Mouse (Mus musculus): ENCODE data around the gene Chmp4b.

Chmp4b gene

DNA sequence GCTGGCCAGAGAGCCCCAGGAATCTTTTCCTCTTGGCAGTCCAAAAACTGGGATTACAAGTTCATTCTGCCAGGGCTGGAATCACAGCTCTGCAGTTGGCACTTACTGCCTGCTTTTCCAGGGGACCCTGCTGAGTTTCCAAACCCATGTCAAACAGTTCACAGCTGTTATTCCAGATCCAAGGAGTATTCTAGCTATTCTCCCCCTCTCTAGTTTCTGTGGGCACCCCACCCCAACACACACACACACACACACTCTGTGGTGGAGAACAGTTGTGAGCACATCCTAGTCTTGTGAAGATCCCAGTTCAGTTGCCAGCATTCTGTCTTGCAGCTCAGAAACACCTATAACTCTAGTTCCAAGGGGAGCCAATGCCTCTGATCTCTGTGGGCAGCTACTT lies 65.6 kb downstream of the Chmp4b start:
- no peak for DNase-seq (ENCODE audit: extremely low spot score, low spot score)

DNA sequence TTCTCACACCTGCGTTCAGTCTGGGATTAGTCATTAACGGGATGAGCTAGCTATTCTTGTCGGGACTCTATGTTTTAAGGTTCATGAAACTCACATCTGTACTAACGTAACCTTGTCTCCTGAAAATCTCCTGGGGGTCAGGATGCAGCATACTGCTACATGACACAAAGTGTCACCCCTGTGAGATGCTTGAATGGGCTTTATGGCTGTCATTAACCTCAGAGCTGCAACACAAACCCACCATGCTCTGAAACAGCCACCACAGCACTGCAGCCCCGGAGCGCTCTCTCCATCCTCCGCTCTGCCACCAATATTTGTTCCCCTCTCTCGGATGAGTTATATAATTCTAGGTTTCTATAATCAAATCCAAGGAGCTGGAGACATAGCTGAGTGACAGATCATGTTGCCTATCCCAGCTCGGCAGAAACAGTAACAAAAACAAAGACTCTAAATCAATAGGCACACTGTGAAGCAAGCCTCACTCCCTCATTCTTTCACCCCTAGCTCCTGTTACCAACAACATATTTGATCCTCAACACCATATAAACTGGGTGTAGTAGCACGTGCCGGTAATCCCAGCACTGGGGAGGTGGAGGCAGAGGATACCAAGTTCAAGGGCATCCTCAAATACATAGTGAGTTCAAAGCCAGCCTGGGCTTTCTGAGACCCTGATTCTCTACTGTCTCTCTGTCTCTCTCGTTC lies 67.5 kb downstream of the Chmp4b start:
- no peak for DNase-seq (ENCODE audit: extremely low spot score, low spot score)

DNA sequence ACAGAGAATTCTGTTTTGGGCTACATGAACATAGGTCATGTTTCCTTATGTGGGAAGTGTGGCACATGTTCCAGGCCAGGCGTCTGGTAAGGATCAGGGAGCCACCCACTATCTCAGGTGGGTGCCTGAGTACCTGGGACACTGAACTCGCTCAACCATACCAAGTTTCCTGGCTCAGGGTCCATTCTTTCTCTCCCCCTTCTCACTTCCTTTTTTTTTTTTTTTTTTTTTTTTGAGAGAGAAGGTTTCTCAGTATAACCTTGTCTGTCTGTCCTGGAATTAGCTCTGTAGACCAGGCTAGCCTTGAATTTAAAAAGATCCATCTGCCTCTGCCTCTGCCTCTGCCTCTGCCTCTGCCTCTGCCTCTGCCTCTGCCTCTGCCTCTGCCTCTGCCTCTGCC lies 68.8 kb downstream of the Chmp4b start:
- no peak for DNase-seq (ENCODE audit: extremely low spot score, low spot score)

DNA sequence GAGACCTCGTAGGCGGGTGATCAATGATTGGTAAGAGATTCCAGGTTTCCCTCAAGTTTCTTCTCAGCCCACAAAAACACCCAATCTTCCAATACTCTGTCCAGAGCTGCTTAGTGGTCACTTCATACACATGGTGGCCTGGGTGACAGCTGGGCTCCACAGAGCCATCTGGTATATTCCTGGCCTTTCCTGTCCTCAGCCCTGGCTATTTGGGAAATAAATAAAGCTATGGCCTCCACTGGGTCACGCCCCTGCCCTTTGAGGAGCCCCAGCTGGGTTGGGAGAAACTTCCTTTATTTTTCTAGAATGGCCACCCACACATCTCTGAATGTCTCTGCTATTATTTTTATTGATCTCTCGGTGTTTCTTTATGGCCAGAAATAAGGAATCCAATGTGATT lies 72.0 kb downstream of the Chmp4b start:
- DNase-seq (ENCODE audit: extremely low spot score, low spot score), result no peak

DNA sequence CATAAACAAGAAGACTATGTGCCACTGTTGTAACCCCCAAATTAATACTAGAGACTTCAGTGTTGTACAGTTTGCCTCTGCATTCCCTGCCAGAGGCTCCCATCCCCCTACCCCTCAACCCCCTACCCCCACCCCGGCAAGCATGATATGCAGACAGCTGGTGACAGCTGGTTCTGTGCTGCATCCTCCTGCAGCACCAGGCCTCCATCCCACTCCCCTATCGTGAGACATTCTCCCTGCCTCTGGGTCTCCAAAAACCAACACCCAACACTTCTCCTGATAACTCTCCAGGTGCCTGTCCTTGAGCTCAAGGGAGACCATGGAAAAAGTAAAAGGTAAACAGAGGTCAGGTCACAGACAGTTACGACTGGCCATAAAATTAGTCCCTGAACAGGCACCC lies 78.2 kb downstream of the Chmp4b start:
- no peak for DNase-seq (ENCODE audit: extremely low spot score, low spot score)

DNA sequence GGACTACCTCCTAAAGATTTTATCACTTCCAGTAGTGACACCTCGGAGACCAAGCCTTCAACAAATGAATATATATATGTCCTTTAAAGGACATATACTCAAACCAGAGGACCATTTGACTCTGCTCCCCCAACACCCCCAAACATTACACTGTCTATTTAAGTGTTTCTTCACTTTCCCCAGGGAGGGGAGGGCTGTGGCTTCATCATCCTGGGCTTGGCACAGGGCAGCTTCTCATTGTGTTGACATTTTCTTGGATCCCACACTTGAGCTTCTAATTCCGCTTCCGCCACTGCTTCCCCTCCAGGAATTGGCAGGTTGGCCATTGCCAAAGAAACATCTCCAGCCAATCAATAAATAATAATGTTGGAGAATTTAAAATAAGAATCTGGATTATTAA lies 79.3 kb downstream of the Chmp4b start:
- no peak for DNase-seq (ENCODE audit: extremely low spot score, low spot score)

DNA sequence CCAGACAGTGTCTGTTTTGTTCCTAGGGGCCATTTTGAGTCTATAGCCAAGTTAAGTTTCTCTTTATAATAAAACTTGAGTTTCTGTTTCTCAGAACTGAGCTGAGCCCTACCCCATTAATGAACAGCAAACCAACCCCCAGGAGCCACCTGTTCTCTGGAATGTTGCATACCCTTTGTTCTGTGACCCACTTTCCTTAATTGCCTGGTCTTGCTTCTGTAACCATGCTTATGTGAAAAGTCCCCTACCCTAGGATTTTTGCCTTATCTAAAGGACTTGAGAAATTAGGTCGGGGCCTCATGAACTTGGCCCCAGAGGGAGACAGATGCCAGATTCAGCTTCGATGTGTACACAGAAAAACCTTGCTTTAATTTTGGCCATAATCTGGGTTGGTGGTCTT lies 80.4 kb downstream of the Chmp4b start:
- DNase-seq (ENCODE audit: extremely low spot score, low spot score), result no peak

DNA sequence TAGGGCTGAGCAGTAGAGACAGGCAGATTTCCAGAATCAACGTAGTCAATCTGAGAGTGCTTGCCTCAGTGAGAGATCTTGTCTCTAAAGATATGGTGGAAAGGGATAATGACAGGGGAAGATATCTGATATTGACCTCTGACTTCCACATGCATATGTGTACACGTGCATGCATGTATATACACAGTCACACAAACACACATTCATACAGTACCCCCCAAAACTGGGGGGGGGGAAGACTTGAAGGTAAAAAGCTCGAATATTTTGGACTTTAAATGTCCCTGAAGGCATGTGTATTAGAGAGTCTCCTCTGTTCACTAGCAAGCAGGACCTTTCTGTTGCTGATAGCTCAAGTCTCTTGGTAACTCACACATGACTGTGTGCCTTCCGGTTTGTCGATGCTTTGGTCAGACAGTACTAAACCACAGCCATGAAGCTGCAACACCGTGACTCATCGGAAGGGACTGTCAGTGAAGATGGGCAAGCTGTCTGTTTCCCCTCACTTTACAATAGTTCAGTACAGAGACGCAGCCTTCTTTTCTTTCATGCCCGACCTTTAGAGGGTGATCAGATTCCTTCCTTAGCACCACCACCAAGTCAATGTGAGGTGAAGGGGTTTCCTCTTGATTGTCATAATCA lies 81.1 kb downstream of the Chmp4b start:
- no peak for DNase-seq (ENCODE audit: extremely low spot score, low spot score)

DNA sequence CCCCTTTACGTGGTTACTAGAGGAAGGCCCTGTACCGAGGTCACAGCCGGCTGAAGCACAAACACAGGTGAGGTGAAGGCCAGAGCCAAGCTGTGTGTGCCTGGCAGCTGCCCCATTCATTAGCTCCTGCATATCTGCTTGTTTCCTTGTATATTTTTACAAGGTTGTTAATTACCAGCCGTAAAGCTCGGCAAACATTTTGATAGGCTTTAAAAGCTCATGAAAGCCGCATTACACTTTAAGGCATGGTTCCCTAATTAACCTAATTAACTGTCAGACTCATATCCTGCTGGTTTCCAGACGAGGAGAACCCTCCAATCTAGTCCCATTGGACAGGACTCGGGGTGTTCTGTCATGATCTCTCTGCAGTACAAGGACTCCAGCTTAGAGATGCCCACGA lies 83.5 kb downstream of the Chmp4b start:
- no peak for DNase-seq (ENCODE audit: extremely low spot score, low spot score)

DNA sequence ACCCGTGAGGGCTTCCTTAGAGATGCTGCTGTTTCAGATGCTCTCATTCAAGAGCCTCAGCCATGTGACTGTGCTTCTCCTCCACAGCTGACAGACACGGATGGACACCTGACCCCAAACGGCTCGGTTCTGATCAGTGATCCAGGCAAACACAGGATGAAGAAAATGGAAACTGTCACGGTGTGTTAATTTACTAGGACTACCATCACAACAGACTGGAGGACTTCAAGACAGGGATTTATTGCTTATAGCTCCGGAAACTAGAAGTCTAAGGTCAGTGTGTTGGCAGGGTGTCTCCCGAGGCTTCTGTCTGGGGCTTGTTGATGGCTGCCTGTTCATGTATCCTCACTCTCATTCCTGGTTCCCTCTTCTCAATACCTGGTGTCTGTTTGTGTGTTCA lies 83.9 kb downstream of the Chmp4b start:
- DNase-seq (ENCODE audit: extremely low spot score, low spot score), result no peak

DNA sequence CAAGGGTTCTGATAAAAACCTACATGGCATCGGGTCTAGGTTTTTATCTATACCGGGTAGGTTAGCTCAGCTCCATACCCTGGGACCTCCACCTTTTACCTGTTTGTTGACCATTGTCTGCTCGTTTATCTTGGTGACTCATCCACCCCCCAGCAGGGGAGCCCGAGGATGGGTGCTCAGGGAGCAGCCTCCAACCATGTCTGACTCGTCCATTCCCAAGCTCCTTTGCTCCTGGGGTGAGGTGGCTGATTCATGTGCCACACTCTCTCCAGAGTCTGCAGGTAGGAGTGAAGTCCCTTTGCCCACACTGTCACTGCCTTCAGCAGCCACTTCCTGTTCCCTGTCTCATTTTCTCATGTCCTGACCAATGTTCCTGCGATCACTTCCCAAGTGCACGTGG lies 84.5 kb downstream of the Chmp4b start:
- DNase-seq (ENCODE audit: extremely low spot score, low spot score), result no peak

DNA sequence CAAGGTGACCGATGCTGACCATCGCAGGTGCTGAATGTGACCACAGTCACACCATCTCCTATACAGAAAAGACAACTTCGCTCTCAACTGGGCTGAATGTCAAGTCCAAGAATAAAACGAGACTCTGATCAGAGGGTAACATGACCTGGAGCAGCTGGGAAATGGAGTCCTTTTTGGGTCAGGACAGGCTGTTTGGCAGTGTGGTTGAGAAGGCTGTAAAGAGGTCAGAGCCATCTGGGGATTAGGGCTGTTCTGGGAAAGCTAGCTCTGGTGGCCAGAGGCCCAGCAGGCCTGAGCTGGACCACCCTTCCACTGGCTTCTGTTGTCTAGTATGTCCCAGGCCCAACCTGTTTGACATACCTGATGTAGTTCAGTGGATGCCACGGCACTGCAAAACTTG lies 87.1 kb downstream of the Chmp4b start:
- no peak for DNase-seq (ENCODE audit: extremely low spot score, low spot score)

DNA sequence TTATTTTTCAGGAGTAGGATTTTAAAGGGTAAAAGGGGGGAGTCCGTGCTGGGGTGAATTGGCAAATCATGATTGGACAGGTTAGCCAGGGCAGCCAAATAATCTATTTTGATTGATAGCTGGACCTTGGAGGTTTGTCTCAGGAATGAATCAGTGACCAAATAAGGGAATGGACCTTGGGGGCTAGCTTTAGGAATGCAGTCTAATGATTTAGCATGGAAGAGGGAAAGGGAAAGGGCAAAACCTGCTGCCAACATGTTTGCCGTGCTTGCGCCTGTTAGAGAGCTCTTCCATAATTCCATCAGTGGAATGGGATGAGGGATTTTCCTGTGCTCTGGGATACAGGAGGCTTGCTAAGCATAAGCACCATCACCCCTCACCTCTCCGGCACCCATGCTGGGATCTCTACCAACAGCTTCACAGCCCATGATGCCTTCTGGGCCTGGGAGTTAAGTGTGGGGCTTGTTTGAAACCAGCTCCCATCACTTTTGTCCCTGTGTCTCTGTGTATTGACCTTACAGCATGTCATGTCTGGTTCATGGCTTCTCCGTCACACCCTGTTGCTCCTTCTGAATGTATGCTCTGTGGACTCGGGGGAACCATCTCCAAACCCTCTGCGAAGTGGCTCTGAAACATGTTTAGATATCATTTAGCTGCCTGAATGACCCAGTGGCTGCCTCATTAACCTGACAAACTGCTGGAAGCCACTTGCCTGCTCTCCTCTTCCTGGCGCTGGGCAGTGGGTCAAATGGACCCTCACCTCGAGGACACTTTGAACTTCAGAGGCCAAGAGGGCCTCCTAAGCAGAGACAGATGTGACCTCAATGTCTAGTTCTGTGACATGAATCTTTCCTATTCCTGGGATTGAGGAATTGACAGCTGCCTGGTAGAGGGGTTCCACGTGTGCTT lies 91.7 kb downstream of the Chmp4b start:
- no peak for DNase-seq (ENCODE audit: extremely low spot score, low spot score)

DNA sequence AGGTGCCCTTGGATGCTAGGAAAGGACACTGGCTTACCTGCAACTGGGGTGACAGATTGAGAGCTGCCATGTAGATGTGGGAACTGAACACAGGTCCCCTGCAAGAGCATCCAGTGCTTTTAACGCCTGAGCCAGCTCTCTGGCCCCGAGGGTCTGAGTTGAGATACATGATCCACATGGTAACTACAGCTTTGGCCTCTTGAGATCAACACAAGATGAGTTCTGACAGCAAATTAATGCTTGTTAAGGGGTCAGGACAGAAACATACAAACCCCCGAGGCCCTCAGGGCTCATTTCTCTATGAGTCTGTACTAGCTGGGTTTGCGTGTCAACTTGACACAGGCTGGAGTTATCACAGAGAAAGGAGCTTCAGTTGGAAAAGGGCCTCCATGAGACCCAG lies 92.4 kb downstream of the Chmp4b start:
- DNase-seq (ENCODE audit: extremely low spot score, low spot score), result no peak
